Mouse (Mus musculus) frontal cortex, postnatal 14 days (tissue): ENCODE data around the gene Ugt1a6b.

Source experiments
- DNase-seq, 2 experiments: peaks; one replicate each; pipeline ENCODE4 v3.0.0; 2022; ENCODE audit warnings: low spot score in 2 of 2

The Ugt1a6b gene

DNA sequence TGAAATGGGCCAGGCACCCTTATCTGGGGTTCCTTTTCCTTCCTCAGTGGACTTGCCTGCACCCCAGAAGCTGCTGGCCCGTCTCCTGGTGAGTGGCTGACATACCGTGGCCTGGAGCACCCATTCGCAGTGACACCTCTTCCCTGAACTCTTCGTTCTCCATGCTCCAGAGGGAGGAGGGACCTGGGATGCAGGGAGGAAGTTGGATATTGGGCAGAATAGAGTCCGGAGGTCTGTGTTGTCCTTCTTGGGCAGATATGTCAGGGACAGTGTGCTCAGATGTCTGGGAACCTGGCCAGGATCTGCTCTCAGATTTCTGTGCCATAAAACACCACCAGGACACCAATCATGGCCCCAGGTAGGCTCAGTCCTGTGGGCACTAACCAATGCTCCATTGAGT is 137.0 kb downstream of the Ugt1a6b start:
- no peak for DNase-seq

DNA sequence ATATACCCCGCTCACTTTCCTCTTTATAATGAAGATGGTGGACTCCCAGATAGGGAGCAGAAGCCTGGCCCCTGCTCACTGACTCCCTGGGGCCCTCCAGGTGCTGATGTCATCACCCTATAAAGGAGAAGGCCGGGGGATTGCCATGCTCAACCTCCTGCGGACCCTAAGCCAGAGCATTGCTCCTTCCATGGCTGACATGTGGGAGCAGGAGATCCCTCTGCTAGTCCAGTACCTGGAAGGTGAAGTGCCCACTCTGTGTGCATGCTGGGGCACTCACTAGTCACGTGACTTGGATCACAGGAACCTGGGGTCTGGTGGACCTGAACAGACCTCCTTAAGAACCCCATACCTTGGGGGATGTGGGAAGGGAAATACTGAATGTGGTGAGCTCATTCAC is 137.5 kb downstream of the Ugt1a6b start:
- no peak for DNase-seq

DNA sequence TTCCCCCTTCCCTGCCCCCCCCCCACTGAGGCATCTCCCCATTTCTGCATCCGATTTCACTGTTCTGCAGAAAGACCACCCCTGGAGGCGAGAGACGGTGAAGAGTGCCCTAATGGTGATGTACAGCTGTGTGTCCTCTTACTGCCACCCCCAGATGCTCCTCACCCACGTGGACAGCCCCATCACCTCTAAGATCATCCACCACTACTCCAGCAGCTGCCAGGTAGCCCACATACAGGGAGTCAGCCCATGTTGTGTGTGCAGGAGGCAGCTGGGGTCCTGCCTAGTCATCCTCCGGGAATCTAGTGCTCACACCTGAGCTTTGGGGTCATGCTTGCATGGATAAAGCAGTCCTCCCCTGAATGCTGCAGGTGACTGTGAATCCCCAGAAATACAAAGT is 140.8 kb downstream of the Ugt1a6b start:
- DNase-seq: no peak

DNA sequence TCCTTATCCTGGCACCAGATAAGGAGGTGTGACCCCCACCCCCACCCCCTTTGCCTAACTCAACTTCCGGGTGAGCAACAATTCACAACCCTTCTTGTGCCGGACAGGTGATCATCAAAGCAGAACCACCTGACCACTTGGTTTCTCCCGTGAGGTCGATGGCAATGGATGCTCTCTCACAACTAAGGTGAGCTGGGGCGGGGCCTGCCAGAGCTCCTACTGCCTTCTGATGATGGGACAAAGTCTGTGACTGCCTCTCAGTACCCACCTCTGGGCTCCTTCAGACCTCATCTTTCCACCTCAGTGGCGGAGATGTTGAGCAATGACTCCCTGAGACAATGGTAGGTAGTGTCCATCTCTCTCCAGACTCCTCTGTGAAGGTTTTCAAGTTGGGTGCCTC is 142.8 kb downstream of the Ugt1a6b start:
- DNase-seq: no peak

DNA sequence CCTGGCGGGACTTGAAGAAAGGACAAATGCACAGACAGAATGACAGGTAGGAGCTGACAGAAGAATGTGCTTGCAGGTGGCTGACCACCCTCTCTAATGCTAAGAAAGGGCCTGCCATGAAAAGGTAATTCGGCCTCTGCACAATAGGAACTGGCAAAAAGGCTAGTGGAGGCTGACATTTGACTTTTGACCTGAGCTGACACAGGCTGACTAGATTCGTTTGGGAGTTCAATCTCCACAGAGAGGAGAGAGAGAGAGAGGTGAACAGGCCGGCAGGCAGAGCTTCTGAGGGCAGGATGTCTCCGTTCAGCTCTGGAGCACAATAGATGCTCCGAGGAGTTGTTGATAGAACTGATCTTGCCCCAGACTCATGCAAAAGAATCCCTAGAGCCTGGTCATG is 143.3 kb downstream of the Ugt1a6b start:
- DNase-seq: no peak

DNA sequence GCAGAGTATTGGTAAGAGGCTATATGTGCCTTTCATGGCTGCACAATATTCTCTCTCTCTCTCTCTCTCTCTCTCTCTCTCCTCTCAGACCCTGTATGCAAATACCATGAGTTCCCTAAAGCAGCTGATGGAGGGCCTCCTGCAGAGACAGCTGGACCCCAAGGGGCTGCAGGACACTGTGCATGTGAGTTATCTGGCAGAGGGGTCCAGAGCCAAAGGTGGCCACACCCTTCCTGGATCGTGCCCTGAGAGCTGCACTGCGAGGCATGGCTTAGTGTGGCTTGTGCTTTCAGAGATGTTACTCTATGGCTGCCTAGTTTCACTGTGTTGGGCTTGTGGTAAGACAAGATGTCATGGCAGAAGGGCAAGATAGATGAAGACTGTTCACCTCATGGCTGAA is 144.6 kb downstream of the Ugt1a6b start:
- DNase-seq: no peak

DNA sequence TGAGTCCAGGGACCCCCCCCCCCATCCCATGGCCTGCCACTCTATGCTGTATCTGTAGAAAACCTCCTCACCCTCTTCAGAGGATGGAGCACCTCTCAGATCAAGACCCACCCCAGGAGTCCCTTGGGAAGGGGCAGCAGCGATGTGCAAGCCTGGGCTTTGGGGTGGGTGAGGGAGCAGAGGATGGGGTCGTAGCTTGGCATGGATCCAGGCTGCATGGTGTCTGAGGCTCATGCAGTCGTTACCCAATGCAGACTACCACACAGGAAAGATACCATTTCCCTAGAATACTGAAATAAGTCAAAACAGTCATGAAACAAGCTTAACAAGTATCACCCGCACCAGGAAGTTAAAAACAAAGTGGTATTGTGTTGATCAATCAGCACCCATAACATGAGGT is 145.6 kb downstream of the Ugt1a6b start:
- no peak for DNase-seq

DNA sequence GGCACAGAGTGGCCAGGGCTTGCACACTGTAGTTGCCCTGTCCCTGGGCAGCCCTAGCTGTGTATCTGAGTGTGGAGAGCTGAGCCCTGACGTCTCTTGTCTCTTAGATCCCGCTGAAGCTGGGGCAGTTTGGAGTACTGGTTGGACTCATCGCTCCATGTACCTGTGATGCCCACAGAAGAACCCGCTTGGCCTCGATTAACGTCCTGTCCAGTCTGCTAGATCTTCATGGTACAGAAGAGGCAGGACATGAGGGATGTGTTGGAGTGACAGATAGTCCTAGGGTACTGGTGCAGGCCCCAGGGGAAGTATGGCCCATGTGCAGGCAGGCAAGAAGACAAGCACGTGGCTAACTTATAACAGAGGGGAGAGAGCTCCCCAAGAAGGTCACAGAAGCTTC is 146.5 kb downstream of the Ugt1a6b start:
- no peak for DNase-seq

DNA sequence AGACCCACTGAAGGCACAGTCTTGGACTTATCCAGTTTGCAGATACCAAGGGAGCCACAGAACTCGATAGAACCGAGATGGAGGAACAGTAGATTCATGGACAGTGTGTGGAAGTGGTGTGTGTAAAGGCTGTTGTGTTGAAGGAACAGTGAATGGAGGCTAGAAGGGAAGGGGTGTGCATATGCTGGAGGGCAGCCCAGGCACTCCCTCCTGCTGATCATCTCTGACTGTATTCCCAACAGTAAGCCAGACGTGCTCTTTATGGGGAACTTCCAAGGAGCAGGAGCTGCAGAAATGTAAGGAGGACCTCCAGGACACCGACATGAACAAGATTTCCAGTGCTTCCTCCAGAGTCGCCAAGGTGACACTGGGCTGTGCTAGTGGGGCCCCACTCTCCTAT is 147.0 kb downstream of the Ugt1a6b start:
- DNase-seq: no peak

DNA sequence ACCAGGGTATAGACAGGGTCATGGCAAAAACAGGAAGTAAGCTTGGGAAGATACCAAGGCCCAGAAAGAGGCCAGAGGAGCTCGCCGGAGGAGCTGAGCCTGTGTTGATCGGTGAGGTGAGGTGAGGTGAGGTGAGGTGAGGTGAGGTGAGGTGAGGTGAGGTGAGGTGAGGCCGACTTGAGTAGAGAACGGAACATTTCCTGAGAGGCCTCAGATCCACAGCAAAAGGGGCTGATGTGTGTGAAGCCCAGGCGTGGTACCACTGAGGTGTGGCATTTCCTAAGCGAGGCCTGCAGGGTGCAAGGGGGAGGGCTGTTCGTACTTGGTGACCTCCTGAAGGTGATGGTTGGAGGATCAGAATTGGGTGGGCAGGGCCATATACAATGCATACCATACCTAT is 150.1 kb downstream of the Ugt1a6b start:
- no peak for DNase-seq

DNA sequence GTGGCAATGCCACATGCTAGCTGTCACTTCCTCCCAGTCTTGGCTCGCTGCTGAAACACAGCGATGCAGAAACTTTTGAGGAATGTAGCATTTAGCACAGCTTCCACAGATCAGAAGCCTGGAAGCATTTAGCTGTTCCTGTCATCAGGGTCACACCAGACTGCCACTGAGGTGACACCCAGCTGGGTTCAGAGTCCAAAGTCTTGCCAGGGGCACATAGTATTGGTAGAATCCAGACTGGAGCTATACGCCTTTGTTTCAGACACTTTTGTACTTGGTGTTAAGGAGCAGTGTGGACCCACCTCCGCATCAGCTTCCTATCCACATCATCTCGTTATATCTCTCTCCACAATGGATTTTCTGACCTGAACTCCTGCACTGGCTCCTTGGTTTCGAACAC is 150.5 kb downstream of the Ugt1a6b start:
- no peak for DNase-seq

DNA sequence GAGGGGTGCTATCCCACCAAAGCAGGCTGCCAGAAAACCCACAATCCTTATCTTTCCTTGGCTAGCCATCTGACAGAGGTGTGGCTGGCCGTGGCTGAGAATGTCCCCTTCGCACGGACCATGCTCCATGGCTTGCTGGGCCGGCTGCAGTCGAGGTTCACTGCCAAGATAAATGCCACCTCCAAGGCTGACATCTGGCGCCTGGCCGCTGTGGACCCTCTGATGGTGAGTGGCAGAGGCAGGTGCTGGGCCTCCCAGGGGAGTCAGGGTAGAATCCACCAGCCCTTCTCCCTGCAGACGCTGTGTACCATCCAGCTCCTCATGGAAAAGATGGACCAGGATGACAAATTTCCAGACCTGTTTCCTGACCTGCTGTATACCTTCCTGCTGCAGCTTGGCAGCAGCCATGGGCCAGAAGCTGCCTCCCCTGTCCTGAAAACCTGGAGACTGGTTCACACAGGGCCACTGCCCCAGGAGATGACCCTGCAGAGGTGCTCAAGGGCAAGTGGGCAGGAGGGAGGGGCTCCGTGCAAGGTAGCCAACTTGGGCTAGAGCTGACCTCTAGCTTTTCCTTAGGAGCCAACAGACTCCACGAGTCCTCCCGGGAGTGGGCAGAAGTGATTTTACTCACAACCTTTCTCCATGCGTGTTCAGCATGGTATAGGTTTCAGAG is 151.9 kb downstream of the Ugt1a6b start:
- DNase-seq: no peak

DNA sequence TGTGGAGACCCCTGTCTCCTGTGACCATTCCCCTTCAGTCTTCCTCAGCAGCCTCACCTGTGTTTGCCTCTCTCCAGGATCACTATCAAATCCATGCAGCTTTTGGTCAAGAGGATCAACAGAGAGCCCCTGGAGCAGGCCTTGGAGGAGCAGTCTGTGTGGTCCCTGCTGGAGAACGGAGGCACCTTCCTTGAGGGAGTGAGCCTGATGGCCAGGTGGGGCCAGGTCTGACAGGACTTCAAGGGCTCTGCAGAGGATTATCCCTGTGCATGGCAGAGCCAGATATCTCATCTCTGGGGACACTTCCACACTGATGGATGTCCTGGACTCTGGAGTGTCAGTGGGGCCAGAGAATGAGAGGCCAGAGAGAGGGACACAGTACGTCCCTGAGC is 152.4 kb downstream of the Ugt1a6b start:
- no peak for DNase-seq

DNA sequence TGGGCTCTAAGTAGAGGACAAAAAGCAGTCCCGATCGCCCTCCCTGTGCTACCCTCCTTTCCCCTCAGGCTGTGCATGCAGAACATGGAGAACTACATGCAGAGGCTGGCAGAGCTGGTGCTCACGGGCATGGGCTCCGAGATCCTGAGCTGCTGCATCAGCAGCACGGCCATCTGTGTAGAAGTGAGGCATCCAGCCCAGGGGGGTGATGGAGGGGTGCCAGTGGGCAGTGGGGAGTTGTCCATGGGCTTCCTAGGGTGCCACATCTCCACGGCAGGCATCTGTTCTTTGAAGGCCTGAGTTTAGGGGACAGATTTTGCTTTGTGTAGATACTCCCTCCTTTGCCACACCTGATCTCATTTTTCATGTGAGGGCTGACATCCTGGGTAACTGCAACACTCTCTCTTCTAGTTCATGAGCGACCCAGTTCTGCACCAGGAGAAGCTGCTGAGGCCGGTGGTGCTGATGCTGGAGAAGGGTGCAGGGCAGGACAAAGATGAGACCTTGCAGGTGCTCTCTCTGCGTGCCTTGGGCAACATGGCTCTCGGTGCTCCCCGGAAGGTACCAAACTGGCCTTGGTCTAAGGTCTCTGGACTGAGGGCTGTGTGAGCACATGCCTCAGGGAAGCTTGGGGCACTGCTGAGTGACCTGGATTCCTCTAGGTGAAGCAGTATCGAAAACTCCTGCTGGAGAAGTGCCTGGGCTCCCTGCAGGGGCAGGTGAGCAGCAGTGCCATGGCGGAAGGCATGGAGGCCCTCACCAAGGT is 153.1 kb downstream of the Ugt1a6b start:
- no peak for DNase-seq

DNA sequence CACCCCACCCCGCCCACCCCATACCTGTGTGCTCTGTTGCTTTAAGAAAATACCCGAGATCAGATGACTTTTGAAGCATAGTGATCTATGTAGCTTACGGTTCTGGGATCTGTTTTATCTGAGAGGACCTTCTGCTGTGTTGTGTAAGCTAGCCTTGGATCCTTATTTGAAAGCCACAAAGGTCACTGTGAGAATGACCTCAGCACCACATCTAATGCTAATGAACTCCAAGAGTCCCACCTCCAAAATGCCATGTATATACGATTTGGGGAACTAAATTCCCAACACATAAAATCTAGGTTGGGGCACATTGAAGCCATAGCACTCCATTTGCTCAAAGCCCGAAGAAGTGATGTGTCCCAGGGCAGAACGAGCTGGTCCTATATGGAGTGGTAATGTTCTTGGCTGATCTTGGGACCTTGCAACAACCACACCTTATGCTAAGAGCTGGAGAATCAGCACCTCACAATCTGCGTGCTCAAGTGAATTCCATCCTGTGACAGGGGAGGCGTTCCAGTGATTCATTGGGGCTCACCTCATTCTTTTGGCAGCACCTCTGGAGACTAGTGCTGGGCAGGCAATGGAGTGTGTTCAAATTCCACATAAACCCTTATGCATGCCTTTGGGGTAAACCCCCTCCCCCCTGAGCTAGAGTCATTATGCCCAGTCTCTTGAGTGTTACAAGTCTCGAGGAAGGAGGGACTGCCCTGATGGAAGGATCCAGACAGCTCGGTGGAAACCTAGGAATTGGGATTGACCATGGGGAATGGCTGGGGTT is 154.0 kb downstream of the Ugt1a6b start:
- no peak for DNase-seq

DNA sequence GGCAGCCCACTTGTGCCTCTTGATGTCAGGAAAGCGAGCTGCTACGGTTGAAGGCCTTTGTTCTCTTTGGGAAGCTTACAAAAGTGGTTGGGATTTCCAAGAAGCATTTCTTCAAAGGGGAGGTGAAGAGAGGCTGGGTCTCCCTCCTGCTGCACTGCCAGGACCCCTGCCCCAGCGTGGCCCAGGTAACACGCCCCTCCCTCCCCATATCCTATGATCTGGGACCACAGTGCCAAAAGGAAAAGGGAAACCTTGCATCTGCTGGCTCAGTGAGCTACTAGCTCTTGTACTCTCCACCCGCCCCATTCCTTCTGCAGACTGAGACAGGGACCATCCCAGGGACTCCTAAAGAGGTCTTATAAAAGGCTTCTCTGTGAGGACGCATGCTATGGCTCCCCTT is 154.6 kb downstream of the Ugt1a6b start:
- no peak for DNase-seq

DNA sequence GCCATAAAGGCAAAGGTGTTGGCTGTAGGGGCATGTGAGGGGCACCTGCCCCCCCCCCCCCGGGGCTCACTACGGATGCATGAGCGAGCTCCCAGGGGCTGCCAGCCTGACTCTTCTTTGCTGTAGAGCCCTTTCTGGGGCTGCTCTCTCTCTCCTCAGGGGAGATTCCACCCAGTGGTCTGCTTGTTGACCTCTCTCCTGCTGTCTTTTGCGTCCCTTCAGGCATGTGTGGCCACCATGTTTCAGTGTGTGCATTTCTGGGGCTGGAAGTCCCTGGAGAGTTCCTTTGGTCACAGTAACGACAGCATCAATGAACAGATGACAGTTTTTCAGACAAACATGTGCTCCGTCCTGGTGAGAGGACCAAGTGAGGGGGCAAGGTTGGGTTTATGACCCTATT is 155.3 kb downstream of the Ugt1a6b start:
- DNase-seq: no peak

DNA sequence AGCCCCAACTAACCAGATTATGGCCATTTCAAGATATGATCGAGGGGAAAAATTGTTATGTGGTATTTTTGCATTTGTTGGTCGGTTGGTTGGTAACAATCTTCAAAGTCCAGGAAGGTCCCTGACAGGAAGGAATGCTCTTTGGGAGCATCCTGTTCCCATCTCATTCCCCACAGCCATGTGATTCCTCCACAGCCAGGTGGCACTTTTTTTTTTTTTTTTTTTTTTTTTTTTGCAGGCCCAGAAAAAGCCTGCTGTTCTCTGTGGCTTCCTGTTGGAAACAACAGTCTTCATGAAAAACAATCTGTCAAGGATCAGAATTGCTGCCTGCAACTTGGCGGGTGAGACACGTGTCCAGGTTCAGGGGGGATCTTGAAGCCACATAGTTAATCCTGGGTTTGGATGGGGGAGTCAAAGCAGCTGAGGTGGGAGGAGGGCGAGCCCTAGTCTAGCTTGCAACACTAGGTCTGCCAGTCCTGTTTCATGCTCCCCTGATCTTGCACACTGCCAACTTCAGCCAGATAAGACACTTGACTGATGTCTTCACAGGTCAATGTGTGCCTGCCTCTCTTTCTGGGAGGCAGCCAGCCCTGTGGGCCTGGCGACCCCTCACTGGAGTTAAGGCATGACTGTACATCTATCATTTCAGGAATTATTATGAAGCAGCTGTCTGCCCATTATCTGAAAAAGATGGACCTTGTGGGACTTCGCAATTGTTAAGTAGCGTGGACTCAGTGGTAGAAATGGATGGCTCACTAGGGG is 156.0 kb downstream of the Ugt1a6b start:
- DNase-seq: no peak

DNA sequence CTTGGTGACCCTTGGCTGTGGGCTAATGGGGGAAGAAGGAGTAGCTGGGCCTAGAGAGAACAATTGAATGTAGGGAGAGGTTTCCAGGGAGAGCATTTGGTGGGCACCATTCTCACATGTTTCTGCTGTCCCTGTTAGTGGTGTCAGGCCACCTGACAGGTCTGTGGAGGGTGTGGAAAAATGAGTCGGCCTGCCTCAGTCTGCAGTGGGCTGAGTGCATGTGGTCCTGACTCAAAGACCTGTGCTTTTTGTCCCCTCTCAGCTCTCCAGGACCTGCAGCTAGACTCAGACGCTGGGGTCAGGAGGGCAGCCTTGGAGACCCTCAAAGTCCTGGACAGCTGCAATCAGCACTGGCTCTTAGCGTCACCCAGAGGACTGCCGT is 156.6 kb downstream of the Ugt1a6b start:
- DNase-seq: no peak

DNA sequence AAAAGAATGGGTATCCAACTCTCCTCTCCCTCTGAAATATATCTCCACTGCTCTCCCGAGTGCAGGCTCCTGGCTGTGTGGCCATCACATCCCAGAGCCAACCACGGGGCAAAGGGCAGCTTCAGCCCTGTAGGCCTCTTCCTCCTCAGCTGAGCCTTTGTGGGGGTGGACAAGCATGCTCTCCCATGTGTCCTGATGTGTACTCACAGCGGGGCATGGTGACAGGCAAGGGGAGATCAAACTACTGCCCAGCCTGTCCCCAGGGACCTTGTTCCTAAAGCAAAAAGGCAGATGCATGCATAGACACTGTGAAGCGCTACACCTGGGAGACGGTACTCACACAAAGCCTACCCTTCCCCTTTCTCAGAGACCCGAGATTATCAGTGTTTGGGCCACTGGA is 157.1 kb downstream of the Ugt1a6b start:
- no peak for DNase-seq

DNA sequence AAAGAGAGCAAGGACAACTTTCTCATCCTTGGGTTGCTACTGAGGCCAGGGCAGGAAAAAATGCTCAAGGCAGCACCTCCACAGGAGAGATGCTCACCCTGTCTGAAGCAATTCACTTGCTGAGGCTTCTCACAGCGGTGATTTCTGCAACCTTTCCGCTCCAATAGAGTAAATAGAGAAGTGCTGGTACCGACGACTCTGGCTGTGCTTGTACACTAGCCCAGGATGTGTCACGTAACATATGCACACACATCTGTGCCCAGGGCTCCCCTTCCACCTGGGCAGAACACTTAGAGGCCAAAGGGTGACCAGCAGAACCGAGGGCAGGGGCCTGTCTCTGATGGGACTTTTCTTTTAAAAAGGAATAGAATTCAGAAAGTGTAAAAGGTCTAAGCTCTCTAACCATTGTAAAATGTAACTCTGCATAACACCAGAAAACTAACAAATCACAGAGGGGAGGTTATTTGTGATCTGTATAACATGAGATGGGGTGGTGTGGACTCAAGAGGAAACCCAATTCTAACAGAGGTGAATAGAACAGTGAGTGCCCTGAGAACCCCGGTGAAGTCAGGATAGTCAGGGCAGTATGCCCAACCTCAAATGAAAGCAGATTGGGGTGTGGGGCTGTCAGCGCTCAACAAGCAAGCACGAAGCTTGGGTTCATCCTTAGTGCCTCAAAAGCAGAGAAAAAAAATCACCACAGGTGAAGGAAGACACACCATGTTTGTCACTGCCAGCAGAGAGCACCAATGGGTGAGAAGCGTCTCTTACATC is 157.7 kb downstream of the Ugt1a6b start:
- no peak for DNase-seq
